Mouse (Mus musculus) activated CD4-positive, CD25-positive, alpha-beta regulatory T cell (primary cell): ENCODE results near the gene Shbg. TPM values are rescaled to one million over a fixed set of nuclear protein-coding genes. Genes with fewer than 3 reads are reported as not detected.

Experiments used
- polyA plus RNA-seq, 2 experiments: library from polyadenylated mRNA; unstranded; fragments of 100-300 nt; shearing (Covaris generic); gene quantifications; one replicate each; pipeline ENCODE4 v1.2.1; 2017

The Shbg gene
- polyA plus RNA-seq = under 1 TPM in 1 of 2 experiments, not detected in 1; 0.32 TPM

GRCm38 (mm10) chr11:69617805-69618204 lies at the start of gene Shbg:
Gene Shbg (minus strand): TSS chr11:69617905.

GRCm38 (mm10) chr11:69665961-69666664 lies 48.4 kb upstream of the Shbg start, which contains the start of gene Cd68:
Gene Cd68 (minus strand): TSS chr11:69666153.

GRCm38 (mm10) chr11:69662213-69662966 lies 44.7 kb upstream of the Shbg start, which contains the start of gene Mpdu1:
Gene Mpdu1 (minus strand): TSS chr11:69662642.

GRCm38 (mm10) chr11:69655264-69656064 lies 37.8 kb upstream of the Shbg start, which contains the start of gene Sox15:
Gene Sox15 (plus strand): TSS chr11:69655314.

GRCm38 (mm10) chr11:69632284-69633089 lies 14.8 kb upstream of the Shbg start, which contains the start of gene Fxr2:
Gene Fxr2 (plus strand): TSS chr11:69632990.

GRCm38 (mm10) chr11:69621571-69622268 lies 4.0 kb upstream of the Shbg start, which contains the start of gene Sat2:
Gene Sat2 (plus strand): TSS chr11:69622024.

GRCm38 (mm10) chr11:69605726-69606490 lies 11.8 kb downstream of the Shbg start, which contains the start of gene Atp1b2:
Gene Atp1b2 (minus strand): TSS chr11:69605942.

GRCm38 (mm10) chr11:69580091-69580514 lies 37.6 kb downstream of the Shbg start, which contains the start of the genes Wrap53 and Trp53:
Gene Wrap53 (minus strand): TSS chr11:69580255.
Gene Trp53 (plus strand): TSS chr11:69580359.

Other genes starting within 250 kb of the Shbg start
- 100 to 1,000 TPM in 1 of 2 experiments, 10 to 100 TPM in 1; 81.9 to 111 TPM for gene Chd3, start 248.5 kb downstream of the Shbg start, polyA plus RNA-seq
- 100 to 1,000 TPM; 128 to 154 TPM for gene Naa38, start 222.4 kb downstream of the Shbg start, polyA plus RNA-seq
- gene Cyb5d1, start 222.3 kb downstream of the Shbg start, polyA plus RNA-seq = 10 to 100 TPM; 20.5 to 23.2 TPM
- gene Tmem88, start 219.7 kb downstream of the Shbg start, polyA plus RNA-seq = under 1 TPM; 0.14 to 0.22 TPM
- gene Kdm6b, start 204.2 kb downstream of the Shbg start, polyA plus RNA-seq = 1 to 10 TPM; 4.8 to 6.3 TPM
- gene Dnah2, start 68.8 kb downstream of the Shbg start, polyA plus RNA-seq = under 1 TPM; 0.02 to 0.48 TPM
- under 1 TPM; 0.23 to 0.32 TPM for gene Efnb3, start 57.7 kb downstream of the Shbg start, polyA plus RNA-seq
- 10 to 100 TPM; 19.2 to 31.5 TPM for gene Wrap53, start 37.6 kb downstream of the Shbg start, polyA plus RNA-seq
- gene Trp53, start 37.5 kb downstream of the Shbg start, polyA plus RNA-seq = 100 to 1,000 TPM; 162 to 242 TPM
- under 1 TPM in 1 of 2 experiments, not detected in 1; 0.14 TPM for gene Atp1b2, start 12.0 kb downstream of the Shbg start, polyA plus RNA-seq
- gene Sat2, start 4.1 kb upstream of the Shbg start, polyA plus RNA-seq = not detected
- 10 to 100 TPM; 49.1 to 52.6 TPM for gene Fxr2, start 15.1 kb upstream of the Shbg start, polyA plus RNA-seq
- not detected for gene Sox15, start 37.4 kb upstream of the Shbg start, polyA plus RNA-seq
- 10 to 100 TPM; 78.8 to 82.1 TPM for gene Mpdu1, start 44.7 kb upstream of the Shbg start, polyA plus RNA-seq
- 10 to 100 TPM in 1 of 2 experiments, 1 to 10 TPM in 1; 5.9 to 15.7 TPM for gene Cd68, start 48.2 kb upstream of the Shbg start, polyA plus RNA-seq
- gene Eif4a1, start 54.5 kb upstream of the Shbg start, polyA plus RNA-seq = 100 to 1,000 TPM; 550 to 657 TPM
- 10 to 100 TPM; 47.4 to 49.1 TPM for gene Senp3, start 64.2 kb upstream of the Shbg start, polyA plus RNA-seq
- under 1 TPM; 0.13 to 0.34 TPM for gene Tnfsf13, start 67.9 kb upstream of the Shbg start, polyA plus RNA-seq
- under 1 TPM; 0.31 to 0.42 TPM for gene Tnfsf12, start 77.9 kb upstream of the Shbg start, polyA plus RNA-seq
- gene Tnfsfm13, start 78.2 kb upstream of the Shbg start, polyA plus RNA-seq = under 1 TPM; 0.08 to 0.44 TPM
- gene Polr2a, start 140.7 kb upstream of the Shbg start, polyA plus RNA-seq = 10 to 100 TPM; 30.9 to 45.6 TPM
- gene Slc35g3, start 144.1 kb upstream of the Shbg start, polyA plus RNA-seq = not detected
- 1 to 10 TPM; 4.9 to 5.8 TPM for gene Zbtb4, start 148.0 kb upstream of the Shbg start, polyA plus RNA-seq
- 1 to 10 TPM; 1.6 to 3.6 TPM for gene Chrnb1, start 178.0 kb upstream of the Shbg start, polyA plus RNA-seq
- not detected for gene Fgf11, start 184.0 kb upstream of the Shbg start, polyA plus RNA-seq
- under 1 TPM in 1 of 2 experiments, not detected in 1; 0.38 TPM for gene Tmem102, start 187.7 kb upstream of the Shbg start, polyA plus RNA-seq
- gene Gm39566, start 197.4 kb upstream of the Shbg start, polyA plus RNA-seq = not detected
- not detected for gene Spem2, start 200.6 kb upstream of the Shbg start, polyA plus RNA-seq
- not detected for gene Spem1, start 204.3 kb upstream of the Shbg start, polyA plus RNA-seq
- gene Nlgn2, start 219.9 kb upstream of the Shbg start, polyA plus RNA-seq = under 1 TPM; 0.24 to 0.34 TPM
- gene Tmem256, start 220.6 kb upstream of the Shbg start, polyA plus RNA-seq = 100 to 1,000 TPM; 109 to 131 TPM
- 10 to 100 TPM; 19.0 to 36.8 TPM for gene Plscr3, start 228.5 kb upstream of the Shbg start, polyA plus RNA-seq
- gene Tnk1, start 240.8 kb upstream of the Shbg start, polyA plus RNA-seq = not detected